Mouse (Mus musculus) testis, adult 2 months (tissue): Measurements from ENCODE around the gene Gm4737.

Experiments
- CTCF ChIP-seq: fragments of 200-500 bp; IDR thresholded peaks from 2 replicates; pipeline ENCODE4 v1.5.1; 2012; ENCODE audit warnings: low read depth, mild to moderate bottlenecking, inconsistent platforms, low read length, moderate library complexity; ENCODE audit not compliant: control insufficient read depth, insufficient read depth, insufficient replicate concordance
- POLR2A ChIP-seq: fragments of 200-500 bp; IDR thresholded peaks from 2 replicates; pipeline ENCODE4 v1.6.1; 2012; ENCODE audit warnings: low read depth, mild to moderate bottlenecking, inconsistent platforms, low read length, moderate library complexity; ENCODE audit not compliant: control insufficient read depth

- TF ChIP-seq POLR2A, result no peak
- TF ChIP-seq CTCF, result no peak
These were observed 6.1 kb downstream of the Gm4737 start for GRCm38 (mm10) chr16:46148661-46149341.
